Mouse (Mus musculus) hematopoietic stem cell, adult 5-6 weeks (primary cell): ENCODE measurements at regions not wholly inside any gene's neighbourhood (a gene's known extent, or its start where the extent isn't known, plus 50 kb on each side); places are given as distances from the start of the nearest gene placed in this dataset.
A peak's percentile ranks its signal among the peaks of the same experiment; 100 is the strongest.

Experiments
- ATAC-seq, 2 experiments: fragments of 125-278 bp in 1 of 2; replicated peaks in 1 of 2; 2 replicates each; pipeline ENCODE4 v1.8.0; 2016 to 2017; ENCODE audit warnings: inconsistent platforms in 2 of 2, mild to moderate bottlenecking in 2 of 2, moderate number of reproducible peaks in 2 of 2, low read depth in 1 of 2, moderate TSS enrichment in 1 of 2; ENCODE audit not compliant: low FRiP score in 2 of 2, poor library complexity in 2 of 2, severe bottlenecking in 2 of 2, insufficient read depth in 1 of 2, low TSS enrichment in 1 of 2

- ATAC-seq = no peak
Measured at GRCm38 (mm10) chr6:93140331-93140731, 197.0 kb upstream of the Adamts9 start.

- no peak for ATAC-seq
Measured at GRCm38 (mm10) chr6:93133940-93134339, 190.6 kb upstream of the Adamts9 start.

- no peak for ATAC-seq
Measured at GRCm38 (mm10) chr6:93130946-93131685, 187.8 kb upstream of the Adamts9 start.

- ATAC-seq = no peak
Measured at GRCm38 (mm10) chr6:93119482-93119881, 176.2 kb upstream of the Adamts9 start.

- no peak for ATAC-seq
Measured at GRCm38 (mm10) chr6:93113361-93113760, 170.1 kb upstream of the Adamts9 start.

GRCm38 (mm10) chr6:93094730-93095360 lies 151.6 kb upstream of the Adamts9 start:
- no peak for ATAC-seq

GRCm38 (mm10) chr6:93093770-93094169 lies 150.5 kb upstream of the Adamts9 start:
- no peak for ATAC-seq

- ATAC-seq = no peak
Measured at GRCm38 (mm10) chr6:93087329-93087728, 144.0 kb upstream of the Adamts9 start.

GRCm38 (mm10) chr6:93084286-93084685 lies 141.0 kb upstream of the Adamts9 start:
- no peak for ATAC-seq

- no peak for ATAC-seq
Measured at GRCm38 (mm10) chr6:93083716-93084115, 140.4 kb upstream of the Adamts9 start.

- no peak for ATAC-seq
Measured at GRCm38 (mm10) chr6:93082205-93082604, 138.9 kb upstream of the Adamts9 start.

- no peak for ATAC-seq
Measured at GRCm38 (mm10) chr6:93076681-93077080, 133.4 kb upstream of the Adamts9 start.

GRCm38 (mm10) chr6:93075867-93076266 lies 132.6 kb upstream of the Adamts9 start:
- ATAC-seq = no peak

GRCm38 (mm10) chr6:93075011-93075410 lies 131.7 kb upstream of the Adamts9 start:
- no peak for ATAC-seq

- no peak for ATAC-seq
Measured at GRCm38 (mm10) chr6:93070916-93071315, 127.6 kb upstream of the Adamts9 start.

GRCm38 (mm10) chr6:93067808-93068207 lies 124.5 kb upstream of the Adamts9 start:
- peak; percentile 37 to 46; a peak in 1 of 4 replicates for ATAC-seq

- ATAC-seq = peak; percentile 53 to 76
Measured at GRCm38 (mm10) chr6:93066553-93067376, 123.5 kb upstream of the Adamts9 start.

- peak in 1 of 2 experiments; percentile 44; a peak in 1 of 4 replicates for ATAC-seq
Measured at GRCm38 (mm10) chr6:93065917-93066552, 122.7 kb upstream of the Adamts9 start.
